Mouse (Mus musculus): ENCODE results near the gene Ski.

DNA sequence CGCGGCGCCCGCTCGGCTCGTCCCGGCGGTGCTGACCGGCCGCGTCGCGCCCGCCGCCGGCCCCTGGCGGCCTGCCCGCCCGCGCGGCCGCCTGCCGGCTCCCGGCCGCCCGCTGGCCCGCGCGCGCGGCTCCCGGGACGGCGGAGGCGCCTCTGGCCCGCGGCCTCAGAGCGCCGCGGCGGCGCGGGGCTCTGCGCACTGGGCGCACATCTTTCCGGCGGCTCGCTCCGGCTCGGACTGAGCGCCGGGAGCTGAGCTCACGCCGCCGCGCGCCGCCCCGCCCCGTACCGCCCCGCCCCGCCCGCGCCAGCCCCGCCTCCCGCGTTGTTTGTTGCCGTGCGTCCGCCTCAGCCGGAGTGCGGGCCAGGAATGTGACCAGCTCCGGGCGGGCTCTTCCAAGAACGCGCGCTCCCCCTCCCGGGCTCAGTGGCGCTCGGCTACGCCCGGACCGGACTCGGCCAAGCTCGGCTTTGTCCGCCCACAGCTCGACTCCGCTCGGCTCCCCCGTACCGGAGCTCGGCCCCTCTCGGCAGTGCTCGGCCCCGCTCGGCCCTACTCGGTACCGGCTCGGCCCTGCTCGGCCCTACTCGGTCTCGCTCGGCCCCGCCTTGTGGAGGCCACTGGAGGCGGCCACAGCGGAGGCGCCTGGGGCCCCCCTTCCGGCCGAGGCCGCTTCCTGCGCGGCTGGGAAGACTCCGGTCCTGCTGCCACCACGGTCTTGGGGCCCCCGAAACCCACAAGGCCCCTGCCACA lies 625 bp upstream of the Ski start:
- no peak for TF ChIP-seq CTCF (IDR thresholded peaks at IDR 0.05; ENCODE audit: low read depth, low read length)
- peak; percentile 66; the same call in 1 of the 2 replicates for TF ChIP-seq POLR2A (IDR thresholded peaks at IDR 0.05; ENCODE audit: borderline replicate concordance, low read depth, low read length)

All from bone marrow macrophage, adult 2 months (primary cell).